Mouse (Mus musculus) cortical plate, adult 2 months (tissue): ENCODE results near the gene Rps7. TPM values are rescaled to one million over a fixed set of nuclear protein-coding genes. Genes with fewer than 3 reads are reported as not detected.
A peak's percentile ranks its signal among the peaks of the same experiment; 100 is the strongest.

Experiments
- H3K27ac ChIP-seq: fragments of 200-500 bp; 2 replicates; pipeline ENCODE4 v1.5.1; 2012; ENCODE audit warnings: low read length, control low read depth, inconsistent platforms; ENCODE audit not compliant: insufficient read depth
- H3K4me1 ChIP-seq: fragments of 200-500 bp; 2 replicates; pipeline ENCODE4 v1.6.1; 2011; ENCODE audit warnings: low read length; ENCODE audit not compliant: control insufficient read depth, insufficient read depth
- H3K4me3 ChIP-seq: fragments of 200-500 bp; 2 replicates; pipeline ENCODE4 v1.5.1; 2011; ENCODE audit warnings: mild to moderate bottlenecking, low read length, control low read depth; ENCODE audit not compliant: insufficient read depth
- CTCF ChIP-seq: fragments of 200-500 bp; IDR thresholded peaks from 2 replicates; pipeline ENCODE4 v1.5.1; 2011; ENCODE audit warnings: mild to moderate bottlenecking, control low read depth, low read length; ENCODE audit not compliant: insufficient read depth; ENCODE audit errors: extremely low read depth
- POLR2A ChIP-seq: fragments of 200-500 bp; IDR thresholded peaks from 2 replicates; pipeline ENCODE4 v1.6.1; 2011; ENCODE audit warnings: mild to moderate bottlenecking, low read length, control low read depth; ENCODE audit not compliant: insufficient read depth; ENCODE audit errors: extremely low read depth
- polyA plus RNA-seq: library from polyadenylated mRNA; depleted of rRNA; stranded (reverse); fragments of >200 nt; gene quantifications from 2 replicates; pipeline ENCODE4 v1.2.3, GENCODE M21; 2012

Gene Rps7
- polyA plus RNA-seq, 1 experiment: 368 TPM

- H3K27ac ChIP-seq: no peak overlapping the region
- TF ChIP-seq POLR2A: no peak
- no peak for TF ChIP-seq CTCF
- H3K4me1 ChIP-seq: no peaks in the 10 kb centered on the region
- H3K4me3 ChIP-seq: no peak overlapping the region
These were observed 18.5 kb downstream of the Rps7 start for GRCm38 (mm10) chr12:28617297-28617696.

- no peak for TF ChIP-seq POLR2A
- TF ChIP-seq CTCF: no peak
- Histone ChIP-seq H3K4me1 (no peaks in the 10 kb centered on the region), H3K4me3 (no peak overlapping the region), H3K27ac (no peak overlapping the region)
These were observed 21.4 kb downstream of the Rps7 start for GRCm38 (mm10) chr12:28614401-28614800.

GRCm38 (mm10) chr12:28612391-28612790 is 23.4 kb downstream of the Rps7 start:
- no peak for TF ChIP-seq CTCF
- no peak for TF ChIP-seq POLR2A
- H3K27ac ChIP-seq: no peak overlapping the region
- no peak overlapping the region for H3K4me3 ChIP-seq
- 0 out of 2 replicates have a peak, but pooled peaks cover 2% of the 10 kb centered on the region for H3K4me1 ChIP-seq

GRCm38 (mm10) chr12:28607546-28608305 is 28.0 kb downstream of the Rps7 start:
- TF ChIP-seq POLR2A: peak; percentile 44; the same call in 1 of the 2 replicates
- TF ChIP-seq CTCF: no peak
- H3K27ac ChIP-seq: peak overlapping the region; percentile 52; the same call in 1 of the 2 replicates
- 0 out of 2 replicates have a peak, but pooled peaks cover 2% of the 10 kb centered on the region for H3K4me1 ChIP-seq
- H3K4me3 ChIP-seq: peak overlapping the region; percentile 19

- TF ChIP-seq CTCF (no peak), POLR2A (no peak)
- Histone ChIP-seq H3K4me3 (no peak overlapping the region), H3K4me1 (0 out of 2 replicates have a peak, but pooled peaks cover 2% of the 10 kb centered on the region), H3K27ac (no peak overlapping the region)
These were observed 32.3 kb downstream of the Rps7 start for GRCm38 (mm10) chr12:28603494-28603893.

GRCm38 (mm10) chr12:28602259-28602658 is 33.5 kb downstream of the Rps7 start:
- no peak overlapping the region for H3K4me3 ChIP-seq
- no peak overlapping the region for H3K27ac ChIP-seq
- H3K4me1 ChIP-seq: no peaks in the 10 kb centered on the region

GRCm38 (mm10) chr12:28598526-28598991 is 37.2 kb downstream of the Rps7 start:
- Histone ChIP-seq H3K4me3 (no peak overlapping the region), H3K27ac (no peak overlapping the region), H3K4me1 (no peaks in the 10 kb centered on the region)
- TF ChIP-seq CTCF (no peak), POLR2A (no peak)

More at GRCm38 (mm10) chr12:28602259-28602658, 33.5 kb downstream of the Rps7 start:
- TF ChIP-seq CTCF (no peak), POLR2A (no peak)

- Histone ChIP-seq H3K4me3 (no peak overlapping the region), H3K4me1 (no peaks in the 10 kb centered on the region), H3K27ac (no peak overlapping the region)
- TF ChIP-seq CTCF (no peak), POLR2A (no peak)
These were observed 37.6 kb downstream of the Rps7 start for GRCm38 (mm10) chr12:28598110-28598509.

- Histone ChIP-seq H3K27ac (no peak overlapping the region), H3K4me1 (no peaks in the 10 kb centered on the region), H3K4me3 (no peak overlapping the region)
- TF ChIP-seq POLR2A: no peak
- TF ChIP-seq CTCF: no peak
These were observed 38.1 kb downstream of the Rps7 start for GRCm38 (mm10) chr12:28597699-28598098.

GRCm38 (mm10) chr12:28596851-28597250 is 38.9 kb downstream of the Rps7 start:
- Histone ChIP-seq H3K4me3 (no peak overlapping the region), H3K27ac (no peak overlapping the region), H3K4me1 (no peaks in the 10 kb centered on the region)
- TF ChIP-seq CTCF (no peak), POLR2A (no peak)
